Mouse (Mus musculus): ENCODE data around the gene Hdac10. TPM values are rescaled to one million over a fixed set of nuclear protein-coding genes. Genes with fewer than 3 reads are reported as not detected.

Hdac10 gene
- polyA plus RNA-seq, 1 experiment: 4.6 TPM

DNA sequence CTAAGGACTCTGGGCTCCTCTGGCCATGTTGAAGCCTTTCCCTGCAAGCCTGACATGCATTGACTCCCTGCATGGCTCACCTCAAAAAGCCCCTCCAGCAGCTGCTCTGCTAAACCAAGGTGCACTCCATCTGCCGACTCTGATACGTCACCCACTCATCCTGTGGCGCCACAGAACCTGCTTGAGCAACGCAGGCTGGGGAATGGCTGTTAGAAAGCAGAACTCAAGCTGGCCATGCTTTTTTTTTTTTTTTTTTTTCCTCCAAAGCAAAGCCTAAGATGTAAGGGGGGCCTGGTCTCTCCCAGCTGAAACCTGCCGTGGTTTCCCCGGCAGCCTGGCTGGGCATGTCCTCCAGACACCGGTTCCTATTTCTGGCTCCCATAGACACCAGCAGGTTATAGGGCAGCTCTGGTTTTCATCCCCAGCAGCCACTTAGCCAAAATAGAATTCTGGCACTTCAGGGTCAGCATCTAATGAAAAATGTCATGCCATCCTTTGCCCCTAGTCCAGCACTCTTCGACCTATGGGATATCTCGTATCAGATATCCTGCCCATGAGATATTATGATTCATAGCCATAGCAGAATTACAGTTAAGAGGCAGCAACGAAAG, 54.4 kb downstream of the Hdac10 start:
- Histone ChIP-seq H3K9ac (ENCODE audit: low read depth, poor library complexity, severe bottlenecking) (no peak overlapping the region), H3K4me3 (ENCODE audit: low read depth, low read length) (no peak overlapping the region), H3K4me1 (ENCODE audit: control insufficient read depth, insufficient read depth, low read length) (no peaks in the 10 kb centered on the region), H3K27ac (ENCODE audit: insufficient read depth, low read length) (no peak overlapping the region), H3K36me3 (ENCODE audit: control insufficient read depth, insufficient read depth, low read length, poor library complexity, severe bottlenecking) (no peaks in the 10 kb centered on the region), H3K27me3 (ENCODE audit: control insufficient read depth, insufficient read depth, low read length, poor library complexity, severe bottlenecking) (no peaks in the 10 kb centered on the region), H3K9me3 (replicated peaks; ENCODE audit: control insufficient read depth, insufficient read depth, low read length, poor library complexity, severe bottlenecking) (no peaks in the 10 kb centered on the region)
- no peak for TF ChIP-seq EP300 (IDR thresholded peaks at IDR 0.05; ENCODE audit: insufficient read depth, low read depth, low read length)
- no peak for TF ChIP-seq POLR2A (IDR thresholded peaks at IDR 0.05; ENCODE audit: insufficient read depth, low read length)
- no peak for TF ChIP-seq CTCF (IDR thresholded peaks at IDR 0.05; ENCODE audit: low read depth, low read length)

Other genes with a start within 250 kb of the Hdac10 start
- not detected in 2 replicates for gene Ttll8, start 174.3 kb downstream of the Hdac10 start, polyA plus RNA-seq (2011; ENCODE audit: insufficient read depth, insufficient read length, low read depth, missing spikeins)
- gene Mlc1, start 149.7 kb downstream of the Hdac10 start, polyA plus RNA-seq (2011; ENCODE audit: insufficient read depth, insufficient read length, low read depth, missing spikeins): not detected in 2 replicates
- 2.9 and 4.1 TPM in 2 replicates for gene Mov10l1, start 145.8 kb downstream of the Hdac10 start, polyA plus RNA-seq (2011; ENCODE audit: insufficient read depth, insufficient read length, low read depth, missing spikeins)
- gene Panx2, start 69.0 kb downstream of the Hdac10 start, polyA plus RNA-seq (2011; ENCODE audit: insufficient read depth, insufficient read length, low read depth, missing spikeins): 1.4 and 2.8 TPM in 2 replicates
- gene Trabd, start 53.6 kb downstream of the Hdac10 start, polyA plus RNA-seq (2011; ENCODE audit: insufficient read depth, insufficient read length, low read depth, missing spikeins): 19.7 and 21.6 TPM in 2 replicates
- gene Selenoo, start 39.6 kb downstream of the Hdac10 start, polyA plus RNA-seq (2011; ENCODE audit: insufficient read depth, insufficient read length, low read depth, missing spikeins): 9.2 and 9.4 TPM in 2 replicates
- 21.1 and 26.9 TPM in 2 replicates for gene Tubgcp6, start 5.6 kb downstream of the Hdac10 start, polyA plus RNA-seq (2011; ENCODE audit: insufficient read depth, insufficient read length, low read depth, missing spikeins)
- 33.2 and 38.2 TPM in 2 replicates for gene Mapk12, start 12.0 kb upstream of the Hdac10 start, polyA plus RNA-seq (2011; ENCODE audit: insufficient read depth, insufficient read length, low read depth, missing spikeins)
- gene Mapk11, start 20.9 kb upstream of the Hdac10 start, polyA plus RNA-seq (2011; ENCODE audit: insufficient read depth, insufficient read length, low read depth, missing spikeins): 9.1 and 9.3 TPM in 2 replicates
- gene Plxnb2, start 52.1 kb upstream of the Hdac10 start, polyA plus RNA-seq (2011; ENCODE audit: insufficient read depth, insufficient read length, low read depth, missing spikeins): 86.1 and 96.7 TPM in 2 replicates
- 9.1 and 10.0 TPM in 2 replicates for gene Dennd6b, start 67.8 kb upstream of the Hdac10 start, polyA plus RNA-seq (2011; ENCODE audit: insufficient read depth, insufficient read length, low read depth, missing spikeins)
- 13.3 and 14.3 TPM in 2 replicates for gene Ppp6r2, start 82.9 kb upstream of the Hdac10 start, polyA plus RNA-seq (2011; ENCODE audit: insufficient read depth, insufficient read length, low read depth, missing spikeins)
- 51.5 and 66.1 TPM in 2 replicates for gene Sbf1, start 186.6 kb upstream of the Hdac10 start, polyA plus RNA-seq (2011; ENCODE audit: insufficient read depth, insufficient read length, low read depth, missing spikeins)
- 1.1 TPM in 1 of 2 replicates, not detected in the other for gene Adm2, start 194.0 kb upstream of the Hdac10 start, polyA plus RNA-seq (2011; ENCODE audit: insufficient read depth, insufficient read length, low read depth, missing spikeins)
- gene Miox, start 205.7 kb upstream of the Hdac10 start, polyA plus RNA-seq (2011; ENCODE audit: insufficient read depth, insufficient read length, low read depth, missing spikeins): not detected in 2 replicates
- 41.4 and 42.1 TPM in 2 replicates for gene Lmf2, start 227.0 kb upstream of the Hdac10 start, polyA plus RNA-seq (2011; ENCODE audit: insufficient read depth, insufficient read length, low read depth, missing spikeins)
- 164 and 173 TPM in 2 replicates for gene Ncaph2, start 227.0 kb upstream of the Hdac10 start, polyA plus RNA-seq (2011; ENCODE audit: insufficient read depth, insufficient read length, low read depth, missing spikeins)
- gene Sco2, start 245.1 kb upstream of the Hdac10 start, polyA plus RNA-seq (2011; ENCODE audit: insufficient read depth, insufficient read length, low read depth, missing spikeins): 11.0 and 12.0 TPM in 2 replicates
- gene Tymp, start 248.3 kb upstream of the Hdac10 start, polyA plus RNA-seq (2011; ENCODE audit: insufficient read depth, insufficient read length, low read depth, missing spikeins): not detected in 2 replicates